Comparison of ENCODE assay signal across 28 mouse cellular contexts in the genomic region with DNA sequence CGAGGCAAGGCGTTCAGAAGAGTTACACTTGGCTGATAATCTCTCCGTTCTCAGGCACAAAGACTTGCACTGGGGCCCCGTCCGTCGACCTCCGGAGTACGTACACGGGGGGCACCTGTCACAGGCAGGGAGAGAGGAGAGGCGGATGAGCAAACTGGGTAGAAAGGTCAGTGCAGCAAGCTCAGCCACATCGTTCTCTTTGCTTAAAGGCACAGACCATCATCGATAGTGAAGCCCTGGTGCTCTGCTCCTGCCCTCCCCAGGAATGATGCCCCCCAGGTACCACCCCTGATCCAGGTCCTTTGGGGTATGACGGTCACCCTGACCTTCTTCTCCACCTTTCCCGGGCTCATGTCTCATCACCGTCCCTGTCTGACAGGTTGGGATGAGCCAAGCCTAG. TPM values are rescaled to one million over a fixed set of nuclear protein-coding genes. Genes with fewer than 3 reads are reported as not detected.
"Had no signal": no experiment of that assay in that cellular context is flagged by ENCODE, and none has a peak within 500 bp of the region (broad histone marks: within the 10 kb centered on the region; RNA-seq: fewer than 3 reads in every experiment).

No protein-coding gene starts in this region.

- H3K9ac ChIP-seq: hindbrain, embryonic 12.5 days; hindbrain, embryonic 14.5 days; intestine, embryonic 15.5 days; limb, embryonic 12.5 days had no signal

- H3K27me3 ChIP-seq: hindbrain, embryonic 12.5 days; intestine, embryonic 15.5 days; limb, embryonic 12.5 days had no signal

- H3K4me2 ChIP-seq: heart, embryonic 11.5 days; hindbrain, embryonic 12.5 days; hindbrain, embryonic 14.5 days; intestine, embryonic 15.5 days; limb, embryonic 12.5 days had no signal

- ATAC-seq: forebrain, embryonic 16.5 days; inflammation-experienced regulatory T-cells, adult 6 months; intestine, embryonic 15.5 days; intestine, postnatal 0 days had no signal

- H3K4me3 ChIP-seq: gastrocnemius, adult 2 months; heart, adult 2 months; hindbrain, embryonic 10.5 days; hindbrain, embryonic 12.5 days; intestine, embryonic 15.5 days; layer of hippocampus, adult 2 months; left cerebral cortex, adult 2 months; limb, embryonic 10.5 days; limb, embryonic 12.5 days had no signal

- H3K9me3 ChIP-seq: hindbrain, embryonic 10.5 days; hindbrain, embryonic 12.5 days; intestine, embryonic 15.5 days; limb, embryonic 10.5 days; limb, embryonic 12.5 days had no signal

- H3K4me1 ChIP-seq: hindbrain, embryonic 10.5 days; hindbrain, embryonic 12.5 days; intestine, embryonic 15.5 days; limb, embryonic 10.5 days; limb, embryonic 12.5 days had no signal

- DNase-seq: gastrocnemius, adult 2 months; gastrocnemius, postnatal 10 days; gastrocnemius, postnatal 25 days; heart, adult 2 months; heart, postnatal 10 days; heart, postnatal 4 days; kidney, adult 18-20 months; kidney, adult 8-10 months; kidney, postnatal 10 days; kidney, postnatal 25 days; kidney, postnatal 4 days had no signal

- H3K27ac ChIP-seq: gastrocnemius, adult 2 months; heart, adult 2 months; hindbrain, embryonic 10.5 days; hindbrain, embryonic 12.5 days; hindbrain, embryonic 14.5 days; intestine, embryonic 15.5 days; layer of hippocampus, adult 2 months; left cerebral cortex, adult 2 months; limb, embryonic 10.5 days; limb, embryonic 12.5 days had no signal

RNA-seq across cellular contexts. Expression of gene Mroh3, which starts 1.7 kb away (rescaled TPM):
- polyA plus RNA-seq: heart, adult 2 months; heart, embryonic 11.5 days; heart, embryonic 14.5 days; heart, embryonic 16.5 days; hindbrain, embryonic 14.5 days; hindbrain, embryonic 16.5 days; inflammation-experienced regulatory T-cells, adult 6 months had no signal

RNA-seq across cellular contexts. Expression of gene Gpr25, which starts 46.4 kb away (rescaled TPM):
- polyA plus RNA-seq: forebrain, embryonic 16.5 days; heart, adult 2 months; heart, embryonic 11.5 days; heart, embryonic 14.5 days; hindbrain, embryonic 10.5 days; hindbrain, embryonic 12.5 days; inflammation-experienced regulatory T-cells, adult 6 months; intestine, embryonic 15.5 days; intestine, postnatal 0 days; kidney, embryonic 14.5 days; kidney, embryonic 16.5 days; limb, embryonic 10.5 days; limb, embryonic 12.5 days had no signal
